Mouse (Mus musculus): ENCODE results near the gene Rest. TPM values are rescaled to one million over a fixed set of nuclear protein-coding genes. Genes with fewer than 3 reads are reported as not detected.
A peak's percentile ranks its signal among the peaks of the same experiment; 100 is the strongest.

Rest gene
- polyA plus RNA-seq, 1 experiment, result 7.3 TPM

GRCm38 (mm10) chr5:77261137-77261536, 4.2 kb upstream of the Rest start:
- 82% methylated on average over 4 of the region's 4 CpGs for WGBS
- TF ChIP-seq CTCF (IDR thresholded peaks at IDR 0.05; ENCODE audit: insufficient read depth, low read length) (no peak), POLR2A (IDR thresholded peaks at IDR 0.05; ENCODE audit: borderline replicate concordance, extremely low read depth, low read depth, low read length) (no peak)
- no peak for DNase-seq
- H3K4me3 ChIP-seq (replicated peaks; ENCODE audit: extremely low read depth, low read depth, low read length), result no peak overlapping the region
- no peaks in the 10 kb centered on the region for H3K4me1 ChIP-seq (ENCODE audit: control insufficient read depth, insufficient read depth, low read length)

DNA sequence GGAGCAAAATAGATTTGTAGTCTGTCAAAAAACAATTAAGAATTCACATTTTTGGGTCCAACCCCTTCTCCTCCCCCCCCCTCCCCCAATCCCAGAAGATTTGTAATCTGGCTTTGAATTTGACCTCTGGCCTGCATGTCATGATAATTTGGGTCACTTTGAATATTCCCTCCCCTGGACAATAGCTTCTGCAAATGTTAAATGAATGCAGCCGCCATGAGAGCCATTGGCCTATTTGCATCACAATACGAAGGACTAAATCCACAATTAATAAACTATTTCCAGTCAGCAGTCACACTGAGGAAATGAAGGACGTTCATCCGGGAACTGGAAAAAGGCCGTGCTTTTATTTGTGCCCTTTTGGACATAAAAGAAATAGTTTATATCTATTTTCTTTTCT, 3.2 kb upstream of the Rest start:
- WGBS, result 91% methylated on average over 5 of the region's 5 CpGs
- Histone ChIP-seq H3K4me3 (replicated peaks; ENCODE audit: extremely low read depth, low read depth, low read length) (no peak overlapping the region), H3K4me1 (ENCODE audit: control insufficient read depth, insufficient read depth, low read length) (no peaks in the 10 kb centered on the region)
- no peak for DNase-seq
- TF ChIP-seq POLR2A (IDR thresholded peaks at IDR 0.05; ENCODE audit: borderline replicate concordance, extremely low read depth, low read depth, low read length) (no peak), CTCF (IDR thresholded peaks at IDR 0.05; ENCODE audit: insufficient read depth, low read length) (no peak)

GRCm38 (mm10) chr5:77265671-77266065, 377 bp downstream of the Rest start:
- 1% methylated on average over 46 of the region's 53 CpGs for WGBS
- Histone ChIP-seq H3K4me3 (replicated peaks; ENCODE audit: extremely low read depth, low read depth, low read length) (peak overlapping the region; percentile 97), H3K4me1 (ENCODE audit: control insufficient read depth, insufficient read depth, low read length) (no peaks in the 10 kb centered on the region)
- TF ChIP-seq POLR2A (IDR thresholded peaks at IDR 0.05; ENCODE audit: borderline replicate concordance, extremely low read depth, low read depth, low read length) (no peak), CTCF (IDR thresholded peaks at IDR 0.05; ENCODE audit: insufficient read depth, low read length) (no peak)
- no peak for DNase-seq

- no peak for TF ChIP-seq CTCF (IDR thresholded peaks at IDR 0.05; ENCODE audit: insufficient read depth, low read length)
- TF ChIP-seq POLR2A (IDR thresholded peaks at IDR 0.05; ENCODE audit: borderline replicate concordance, extremely low read depth, low read depth, low read length), result peak; percentile 26; the same call in 1 of the 2 replicates
- Histone ChIP-seq H3K4me1 (ENCODE audit: control insufficient read depth, insufficient read depth, low read length) (no peaks in the 10 kb centered on the region), H3K4me3 (replicated peaks; ENCODE audit: extremely low read depth, low read depth, low read length) (peak overlapping the region; percentile 97)
- peak; percentile 64 for DNase-seq
- WGBS, result 1% methylated on average over 78 of the region's 87 CpGs
Measured at GRCm38 (mm10) chr5:77266066-77266885, 985 bp downstream of the Rest start.

- TF ChIP-seq POLR2A (IDR thresholded peaks at IDR 0.05; ENCODE audit: borderline replicate concordance, extremely low read depth, low read depth, low read length) (no peak), CTCF (IDR thresholded peaks at IDR 0.05; ENCODE audit: insufficient read depth, low read length) (no peak)
- no peak for DNase-seq
- no peaks in the 10 kb centered on the region for H3K4me1 ChIP-seq (ENCODE audit: control insufficient read depth, insufficient read depth, low read length)
- 3% methylated on average over 11 of the region's 11 CpGs for WGBS
- peak overlapping the region; percentile 97 for H3K4me3 ChIP-seq (replicated peaks; ENCODE audit: extremely low read depth, low read depth, low read length)
Measured at GRCm38 (mm10) chr5:77266886-77267401, 1.7 kb downstream of the Rest start.

DNA sequence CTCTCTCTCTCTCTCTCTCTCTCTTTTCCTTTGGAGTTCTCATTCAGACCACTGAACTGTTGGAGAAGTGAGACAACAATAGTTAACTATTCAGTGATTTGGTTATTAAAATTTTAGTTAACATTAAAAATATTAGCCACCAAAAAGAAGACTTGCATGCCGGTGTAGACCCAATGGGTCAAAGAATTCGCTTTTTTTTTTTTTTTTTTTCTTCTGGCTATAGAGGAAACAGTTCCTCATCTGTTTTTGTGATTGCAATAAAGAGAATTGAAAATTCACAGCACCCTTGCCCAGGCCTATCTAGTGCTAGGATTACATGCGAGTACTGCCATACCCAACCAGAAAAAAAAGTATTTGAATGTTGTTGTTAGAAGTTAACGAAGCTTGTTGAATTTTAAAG, 2.1 kb downstream of the Rest start:
- no peak overlapping the region for H3K4me3 ChIP-seq (replicated peaks; ENCODE audit: extremely low read depth, low read depth, low read length)
- no peaks in the 10 kb centered on the region for H3K4me1 ChIP-seq (ENCODE audit: control insufficient read depth, insufficient read depth, low read length)
- DNase-seq, result no peak
- WGBS, result 64% methylated on average over 4 of the region's 4 CpGs
- TF ChIP-seq POLR2A (IDR thresholded peaks at IDR 0.05; ENCODE audit: borderline replicate concordance, extremely low read depth, low read depth, low read length), result no peak
- no peak for TF ChIP-seq CTCF (IDR thresholded peaks at IDR 0.05; ENCODE audit: insufficient read depth, low read length)

- no peak for DNase-seq
- TF ChIP-seq CTCF (IDR thresholded peaks at IDR 0.05; ENCODE audit: insufficient read depth, low read length) (no peak), POLR2A (IDR thresholded peaks at IDR 0.05; ENCODE audit: borderline replicate concordance, extremely low read depth, low read depth, low read length) (no peak)
- Histone ChIP-seq H3K4me1 (ENCODE audit: control insufficient read depth, insufficient read depth, low read length) (no peaks in the 10 kb centered on the region), H3K4me3 (replicated peaks; ENCODE audit: extremely low read depth, low read depth, low read length) (no peak overlapping the region)
- WGBS, result 93% methylated on average over 30 of the region's 30 CpGs
Measured at GRCm38 (mm10) chr5:77267957-77268624, 2.8 kb downstream of the Rest start.

GRCm38 (mm10) chr5:77269399-77269798, 4.1 kb downstream of the Rest start:
- TF ChIP-seq POLR2A (IDR thresholded peaks at IDR 0.05; ENCODE audit: borderline replicate concordance, extremely low read depth, low read depth, low read length) (no peak), CTCF (IDR thresholded peaks at IDR 0.05; ENCODE audit: insufficient read depth, low read length) (peak; percentile 16; the same call in 1 of the 2 replicates)
- H3K4me3 ChIP-seq (replicated peaks; ENCODE audit: extremely low read depth, low read depth, low read length), result no peak overlapping the region
- DNase-seq, result no peak
- no peaks in the 10 kb centered on the region; the same call in 1 of the 2 replicates for H3K4me1 ChIP-seq (ENCODE audit: control insufficient read depth, insufficient read depth, low read length)
- 80% methylated on average over 8 of the region's 8 CpGs for WGBS

DNA sequence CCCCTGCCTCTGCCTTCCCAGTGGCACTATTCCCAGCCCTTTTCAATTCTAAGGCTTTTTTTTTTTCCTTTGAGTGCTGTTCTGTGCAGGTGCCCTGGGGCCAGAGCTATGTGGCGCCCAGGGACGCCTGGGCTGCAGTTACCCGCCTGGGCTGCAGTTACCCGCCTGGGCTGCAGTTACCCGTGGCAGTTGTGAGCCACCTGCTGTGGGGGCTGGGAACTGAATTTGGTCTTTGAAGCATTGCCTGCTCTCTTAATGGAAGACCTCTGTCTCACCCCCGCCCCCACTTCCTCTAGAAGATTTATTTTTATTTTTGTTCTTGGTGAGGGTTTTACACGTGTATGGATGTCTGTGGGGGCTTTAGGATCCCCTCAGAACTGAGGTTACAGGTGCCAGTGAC, 7.9 kb downstream of the Rest start:
- no peak for DNase-seq
- TF ChIP-seq CTCF (IDR thresholded peaks at IDR 0.05; ENCODE audit: insufficient read depth, low read length), result no peak
- TF ChIP-seq POLR2A (IDR thresholded peaks at IDR 0.05; ENCODE audit: borderline replicate concordance, extremely low read depth, low read depth, low read length), result no peak
- Histone ChIP-seq H3K4me1 (ENCODE audit: control insufficient read depth, insufficient read depth, low read length) (no peaks in the 10 kb centered on the region; the same call in 1 of the 2 replicates), H3K4me3 (replicated peaks; ENCODE audit: extremely low read depth, low read depth, low read length) (no peak overlapping the region)
- WGBS, result 64% methylated on average over 7 of the region's 7 CpGs
